Mouse (Mus musculus): ENCODE measurements at regions not wholly inside any gene's neighbourhood (a gene's known extent, or its start where the extent isn't known, plus 50 kb on each side); places are given as distances from the start of the nearest gene placed in this dataset.
"Not testable (repeated sequence)": the region's sequence is repeated elsewhere in the genome, so short reads cannot be mapped to it uniquely, and the experiment has no call there.

DNA sequence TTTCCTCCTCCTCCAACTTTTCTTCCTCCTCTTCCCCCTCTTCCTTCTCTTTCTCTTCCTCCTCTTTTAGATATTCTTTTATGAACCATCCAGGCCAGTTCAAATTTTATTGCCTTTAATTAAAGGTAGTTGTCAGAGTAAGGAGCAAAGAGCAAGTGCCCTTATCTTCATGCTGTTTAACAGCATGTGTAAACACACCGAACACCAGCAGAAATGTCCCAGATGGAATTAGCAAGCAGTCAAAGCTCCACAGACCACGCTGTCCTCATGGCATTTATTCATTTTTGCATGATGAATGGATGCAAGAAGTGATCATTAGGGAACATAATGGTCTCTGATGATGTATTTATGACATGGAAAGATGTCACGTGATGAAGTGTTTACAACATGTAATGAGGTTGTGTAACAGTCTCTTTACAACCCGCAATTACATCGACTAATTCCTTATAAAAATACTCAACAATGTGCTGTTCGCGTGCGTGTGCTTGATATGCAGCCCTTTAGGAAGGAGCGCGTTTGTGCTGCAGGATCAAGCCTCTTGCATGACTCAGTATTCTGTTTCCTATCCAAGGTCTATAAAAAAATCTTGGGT is 187.0 kb downstream of the Bmp2 start:
- DNase-seq (ENCODE audit: low spot score in 2 of 2) = no peak

DNA sequence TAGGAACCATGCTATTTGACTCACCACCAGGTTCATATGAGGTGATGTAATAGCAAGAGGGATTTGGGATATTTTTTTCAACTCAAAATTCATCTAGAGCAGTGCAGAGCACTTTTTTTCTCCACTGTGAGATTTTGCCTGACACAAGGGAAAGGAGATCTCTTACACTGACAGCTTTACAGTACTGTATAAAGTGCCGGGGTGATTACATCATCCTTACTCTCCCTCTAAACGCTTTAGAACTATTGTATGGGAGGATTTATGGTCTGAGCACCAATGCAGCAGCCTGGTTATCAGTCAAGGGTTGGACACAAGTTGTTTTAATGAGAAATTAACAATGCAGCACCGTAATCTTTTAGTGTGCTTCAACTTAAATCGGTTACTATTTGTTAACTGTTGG is 196.5 kb downstream of the Bmp2 start:
- DNase-seq (ENCODE audit: low spot score in 2 of 2) = no peak

DNA sequence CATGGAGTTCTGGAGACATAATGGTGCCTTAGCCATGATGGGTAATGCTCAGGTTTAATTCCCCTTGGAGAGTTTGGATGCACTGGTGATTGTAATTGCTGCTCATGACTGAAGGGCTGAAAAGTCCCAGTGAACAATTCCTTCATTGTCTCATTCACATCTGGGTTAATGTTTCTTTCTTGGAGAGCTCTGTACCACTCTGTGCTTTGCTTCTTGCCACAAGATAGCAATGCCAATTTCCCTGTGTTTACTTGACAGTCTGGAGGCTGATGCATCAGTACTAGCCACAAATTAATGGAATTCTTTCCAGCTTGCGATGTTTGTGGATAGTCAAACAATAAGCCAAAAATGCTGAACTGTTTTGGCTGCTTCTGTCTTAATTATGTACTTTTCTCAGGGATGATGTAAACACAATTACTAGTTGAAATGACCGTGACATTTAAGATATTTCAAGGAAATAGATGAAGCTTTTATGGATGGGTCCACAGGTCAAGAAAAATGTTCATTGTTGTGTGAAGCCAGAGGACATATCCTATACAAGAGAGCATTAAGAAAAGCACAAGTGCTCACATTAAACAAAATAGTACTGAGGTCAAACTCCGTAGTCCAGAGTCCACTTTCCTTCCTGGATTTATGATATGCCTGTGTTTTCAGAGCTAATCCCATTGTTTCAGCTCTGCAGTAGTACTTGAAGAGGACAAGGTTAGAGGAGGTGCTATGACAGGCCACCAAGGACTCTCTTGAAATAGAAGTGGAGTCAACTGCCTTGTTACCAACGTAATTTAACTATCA is 198.1 kb downstream of the Bmp2 start:
- no peak for DNase-seq (ENCODE audit: low spot score in 2 of 2)

DNA sequence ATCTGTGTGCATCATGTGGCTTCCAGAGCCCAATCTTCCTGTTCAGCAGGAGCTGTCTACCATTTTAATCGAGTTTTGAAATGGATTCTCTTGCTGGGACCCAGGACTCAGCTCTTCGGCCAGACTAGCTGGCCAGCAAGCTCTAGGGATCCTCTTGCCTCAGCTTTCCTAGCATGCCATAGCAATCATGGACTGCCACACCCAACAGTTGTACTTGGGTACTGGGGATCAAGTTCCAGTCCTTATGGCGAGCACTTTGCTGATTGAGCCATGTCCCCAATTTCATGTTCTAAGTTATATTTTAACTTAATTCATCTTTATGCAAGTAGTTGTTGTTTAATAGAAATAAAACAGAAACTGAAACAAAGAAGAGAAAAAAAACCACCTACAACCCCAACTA is 202.1 kb downstream of the Bmp2 start:
- DNase-seq (ENCODE audit: low spot score in 2 of 2) = no peak

DNA sequence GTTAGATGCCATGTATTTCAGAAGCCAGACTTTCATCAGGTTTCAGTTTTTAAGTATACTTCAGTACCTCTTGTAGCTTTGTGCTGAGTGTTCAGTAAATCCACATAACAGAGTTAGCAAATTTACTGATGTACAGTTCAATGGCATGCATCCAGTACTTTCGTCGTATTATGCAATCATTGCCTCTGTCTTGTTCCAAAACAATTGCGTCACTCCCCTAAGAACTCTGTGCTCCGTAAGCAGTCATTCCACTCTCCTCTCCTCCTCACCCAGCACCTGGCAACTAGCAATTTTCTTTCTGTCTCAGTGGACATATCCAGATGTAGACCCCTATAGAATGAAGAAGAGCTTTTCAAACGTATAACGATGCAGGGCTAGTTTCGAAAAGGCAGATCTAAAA is 209.5 kb downstream of the Bmp2 start:
- DNase-seq (ENCODE audit: low spot score in 2 of 2) = no peak

DNA sequence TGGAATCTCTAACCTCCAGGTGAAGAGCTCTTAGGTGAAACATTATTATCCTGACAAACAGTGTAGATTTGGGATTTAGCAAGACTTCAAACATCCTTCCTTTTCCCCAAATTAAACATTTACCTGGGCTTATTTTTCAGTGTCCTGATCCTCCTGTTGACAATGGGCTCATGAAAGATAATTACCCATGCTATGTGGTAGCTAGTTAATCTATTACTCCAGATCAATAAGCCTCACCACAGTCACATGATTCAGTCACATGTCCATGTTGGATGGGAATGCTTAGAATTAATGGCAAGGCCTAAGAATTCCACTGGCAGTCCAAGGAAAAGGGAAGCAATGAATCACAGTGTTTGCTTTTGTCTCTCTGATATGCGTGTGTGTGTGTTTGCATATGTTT is 216.6 kb downstream of the Bmp2 start:
- no peak for DNase-seq (ENCODE audit: low spot score in 2 of 2)

DNA sequence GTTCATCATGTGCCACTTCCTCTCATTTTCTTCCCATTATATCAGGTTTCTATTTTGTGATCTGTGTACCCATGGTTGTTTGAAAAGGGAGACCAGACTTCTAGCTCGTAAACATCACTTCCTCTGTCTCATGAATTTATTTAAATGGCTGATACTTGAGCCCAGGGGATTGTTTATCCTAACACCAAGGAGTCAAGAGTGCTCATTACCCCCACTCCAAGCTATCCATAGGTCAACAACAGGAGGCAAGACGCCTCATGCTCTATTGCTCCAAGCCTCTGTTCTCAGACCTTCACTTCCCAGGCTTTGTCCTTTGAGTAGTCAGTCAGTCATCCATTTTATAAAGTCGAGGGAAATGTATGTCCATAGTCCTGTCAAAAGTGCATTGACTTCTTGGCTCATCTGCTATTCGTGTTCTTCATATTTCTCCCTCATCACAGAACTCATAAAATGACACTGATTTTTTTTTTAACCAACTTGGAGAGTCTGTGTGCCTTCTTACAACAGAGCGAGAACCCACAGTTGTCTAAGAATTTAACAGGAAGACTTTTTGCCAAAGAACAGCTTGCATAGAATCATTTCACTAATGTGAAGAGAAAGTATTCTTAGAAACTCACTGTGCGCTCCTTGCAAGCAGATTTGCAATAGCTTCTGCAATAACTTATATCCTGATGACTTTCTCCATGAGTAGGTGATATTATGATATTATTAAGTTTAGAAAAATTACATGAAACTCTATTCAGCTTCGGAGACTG is 231.8 kb downstream of the Bmp2 start:
- DNase-seq (ENCODE audit: low spot score in 2 of 2) = no peak

DNA sequence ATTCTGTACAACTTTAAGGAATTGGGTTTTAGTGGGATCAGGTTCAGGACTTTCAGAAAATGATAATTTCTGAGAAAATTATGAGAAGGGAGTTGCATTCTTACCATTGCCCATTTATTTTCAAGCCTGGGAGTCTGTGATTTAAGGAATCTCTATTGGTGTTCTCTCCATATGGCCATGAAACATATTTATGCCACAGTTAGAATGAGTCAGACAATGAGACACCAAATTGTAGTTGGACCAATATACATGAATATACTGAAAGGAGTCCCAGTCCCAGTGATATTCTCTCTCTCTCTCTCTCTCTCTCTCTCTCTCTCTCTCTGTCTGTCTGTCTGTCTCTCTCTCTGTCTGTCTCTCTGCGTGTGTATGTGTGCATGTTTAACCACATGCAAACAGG is 239.1 kb downstream of the Bmp2 start:
- no peak for DNase-seq (ENCODE audit: low spot score in 2 of 2)

DNA sequence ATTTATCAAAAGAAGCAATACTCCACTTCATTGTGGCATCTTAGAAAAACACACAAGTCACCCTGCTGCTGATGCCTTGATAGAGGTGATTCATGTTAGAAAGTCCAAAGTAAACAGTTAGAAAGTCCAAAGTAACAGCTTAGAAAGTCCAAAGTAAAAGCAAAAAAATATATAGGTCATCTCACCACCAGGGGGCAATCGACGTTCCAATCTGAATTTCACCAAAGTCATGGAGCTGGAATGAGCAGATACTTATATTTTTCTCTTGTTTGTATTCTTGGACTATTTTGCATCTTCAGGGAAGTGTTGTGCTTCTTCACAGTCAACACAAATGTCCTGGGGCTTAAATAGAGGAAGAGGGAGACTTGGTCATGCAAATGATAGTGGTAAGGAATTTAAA is 241.3 kb downstream of the Bmp2 start:
- peak; percentile 14 to 35 for DNase-seq (ENCODE audit: low spot score in 2 of 2)

DNA sequence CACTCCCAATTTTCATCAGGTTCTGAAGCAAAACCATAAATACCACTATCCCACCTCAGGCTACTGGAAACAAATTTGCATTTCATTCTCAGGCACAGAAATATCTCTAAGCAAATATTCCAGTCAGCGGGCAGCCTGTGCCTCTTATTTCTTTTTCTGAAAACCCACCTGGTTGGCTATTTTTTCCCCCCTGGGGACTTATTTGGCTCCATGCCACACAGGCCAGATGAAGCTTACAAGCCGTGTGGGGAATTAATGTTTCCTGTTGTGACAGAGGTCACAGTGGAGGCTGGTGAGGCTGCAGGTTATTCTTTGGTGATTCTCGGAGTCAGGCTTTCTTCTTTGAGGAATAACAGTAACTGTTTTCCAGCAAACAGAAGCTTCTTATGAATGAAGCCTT is 250.7 kb downstream of the Bmp2 start:
- DNase-seq (ENCODE audit: low spot score in 2 of 2) = no peak

DNA sequence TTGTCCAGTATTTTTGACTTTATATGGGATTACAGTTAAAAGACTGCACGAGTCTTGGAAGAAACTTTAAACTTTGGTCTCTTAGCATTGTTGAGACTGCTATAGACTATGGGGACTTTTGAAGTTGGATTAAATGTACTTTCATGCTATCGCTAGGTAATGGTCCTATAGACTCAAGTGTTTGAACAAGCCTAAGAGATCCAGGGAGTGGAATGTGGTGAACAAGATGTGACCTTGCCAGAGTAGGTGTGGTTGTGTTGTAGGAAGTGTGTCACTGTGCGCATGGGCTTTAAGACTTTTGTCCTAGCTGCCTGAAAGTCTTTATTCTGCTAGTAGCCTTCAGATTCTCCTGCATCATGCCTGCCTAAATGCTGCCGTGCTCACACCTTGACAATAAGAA is 269.5 kb downstream of the Bmp2 start:
- DNase-seq (ENCODE audit: low spot score in 2 of 2) = no peak

DNA sequence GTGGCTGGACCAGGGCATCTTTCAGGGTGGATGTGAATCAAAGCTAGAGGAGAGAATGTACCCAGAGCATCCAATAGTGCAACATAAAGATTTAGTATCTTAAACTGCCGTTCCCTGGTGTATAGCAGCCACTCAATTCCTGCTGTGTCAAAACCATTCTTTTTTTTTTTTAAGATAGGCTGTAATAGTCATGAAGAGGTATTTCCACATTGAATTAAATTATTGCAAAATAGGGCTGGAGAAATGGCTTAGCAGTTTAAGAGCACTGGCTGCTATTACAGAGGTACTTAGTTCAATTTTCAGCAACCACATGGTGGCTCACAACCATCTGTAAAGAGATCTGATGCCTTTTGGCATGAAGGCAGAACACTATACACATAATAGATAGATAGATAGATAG is 277.4 kb downstream of the Bmp2 start:
- no peak for DNase-seq (ENCODE audit: low spot score in 2 of 2)

DNA sequence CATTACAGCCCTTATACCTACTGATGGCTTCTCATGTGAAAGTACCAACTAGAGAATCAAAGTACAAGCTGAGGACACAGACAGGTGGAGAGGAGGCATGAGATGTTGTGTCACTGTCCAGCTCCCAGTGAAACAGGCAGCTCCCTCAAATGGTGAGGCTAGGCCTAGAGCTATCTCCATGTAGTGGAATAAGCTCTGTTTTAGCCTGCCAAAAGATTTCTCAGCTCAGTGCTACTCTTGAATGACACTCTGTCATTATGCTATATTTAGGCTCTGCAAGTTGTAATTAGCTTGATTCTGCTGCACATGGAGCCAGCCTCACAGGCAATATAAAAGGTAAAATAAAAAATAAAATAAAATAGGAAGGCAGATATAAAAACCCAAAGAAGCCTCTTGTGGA is 298.5 kb downstream of the Bmp2 start:
- no peak for DNase-seq (ENCODE audit: low spot score in 2 of 2)

DNA sequence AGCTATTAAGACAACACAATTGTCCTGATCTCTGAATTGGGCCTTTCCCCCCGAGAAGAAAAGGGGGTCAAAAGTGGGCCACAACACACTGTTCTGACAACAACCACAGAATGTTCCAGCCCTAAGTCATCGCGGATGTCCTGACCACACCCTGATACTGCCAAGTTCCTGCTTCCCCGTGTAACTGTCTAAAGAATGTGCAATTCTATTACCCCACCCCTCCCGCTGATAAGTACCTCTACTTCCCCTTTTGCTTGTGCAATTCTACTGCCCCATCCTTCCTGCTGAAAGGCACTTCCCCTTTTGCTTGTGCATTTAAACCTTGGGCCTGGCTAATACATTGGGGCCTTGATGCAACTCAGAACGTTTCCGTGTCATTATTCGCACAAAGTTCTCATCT is 323.0 kb downstream of the Bmp2 start:
- DNase-seq (ENCODE audit: low spot score in 2 of 2) = not testable (repeated sequence)

DNA sequence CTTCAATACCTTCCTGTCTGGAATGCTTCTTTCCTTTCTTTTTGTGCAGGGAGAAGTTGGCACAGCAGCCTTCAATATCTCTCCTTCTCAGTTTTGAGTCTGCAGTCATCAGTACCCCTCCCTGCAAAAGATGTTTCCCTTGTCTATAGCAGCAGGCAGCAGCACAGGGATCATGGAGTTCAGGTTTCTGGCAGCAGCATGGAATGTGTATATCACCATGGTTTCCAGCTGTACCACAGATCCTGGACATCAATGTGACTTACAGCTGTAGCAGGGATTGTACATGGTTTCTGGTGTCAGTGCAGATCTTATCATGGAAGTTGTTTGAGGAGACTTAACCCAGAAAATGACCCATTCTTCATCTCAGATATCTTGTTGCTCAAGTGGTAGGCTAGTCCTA is 331.7 kb downstream of the Bmp2 start:
- no peak for DNase-seq (ENCODE audit: low spot score in 2 of 2)

DNA sequence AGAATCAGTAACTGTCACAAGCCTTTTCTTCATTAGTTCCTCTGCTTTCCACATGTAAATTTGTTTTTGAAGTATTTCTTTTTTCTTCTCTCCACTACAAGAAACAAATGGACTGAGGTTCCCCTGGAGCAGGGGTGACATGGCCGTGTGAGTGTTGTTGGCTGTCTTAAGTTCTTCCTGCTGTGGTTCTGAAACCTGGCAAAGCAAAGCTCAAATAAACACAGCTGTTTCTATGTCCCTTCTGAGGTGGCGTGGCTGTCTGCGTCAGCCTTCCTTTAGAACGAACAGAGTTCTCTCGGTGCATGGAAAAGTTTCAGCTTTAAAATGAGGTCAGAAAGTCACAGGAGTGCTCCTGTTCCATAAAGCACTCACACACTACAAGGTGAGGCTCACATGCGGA is 354.3 kb downstream of the Bmp2 start:
- DNase-seq (ENCODE audit: low spot score in 2 of 2) = no peak

Measured in left cerebral cortex, adult 18-20 months (tissue).